Mouse (Mus musculus): ENCODE data around the gene Calcr.

DNA sequence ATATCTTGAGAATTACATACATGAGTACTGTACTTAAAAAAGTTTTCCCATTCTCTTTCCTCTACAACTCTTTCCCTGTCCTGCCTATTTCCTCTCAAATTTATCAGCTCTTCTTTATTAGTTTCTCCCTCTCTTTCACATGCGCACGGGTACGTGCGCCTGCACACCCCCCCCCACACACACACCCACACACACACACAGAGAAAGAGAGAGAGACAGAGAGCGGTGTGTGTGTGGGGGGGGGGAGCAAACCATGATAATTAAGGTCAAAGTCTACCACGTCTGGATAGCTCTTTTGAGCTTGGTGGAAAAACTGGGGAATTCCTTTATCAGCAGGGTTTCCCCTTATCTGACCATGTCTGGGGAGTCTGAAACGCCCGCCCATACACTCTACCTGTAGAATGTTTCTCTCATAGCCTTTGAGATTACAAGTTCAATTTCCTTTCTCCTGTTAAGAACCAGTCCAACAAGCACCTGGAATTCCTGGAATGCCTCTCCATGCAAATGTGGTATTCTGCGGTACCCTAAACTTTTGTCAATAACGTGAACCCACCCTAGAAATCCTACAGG lies 100.3 kb downstream of the Calcr start:
- TF ChIP-seq POLR2A (IDR thresholded peaks at IDR 0.05; ENCODE audit: borderline replicate concordance, extremely low read depth, insufficient read depth, insufficient read length, poor library complexity, severe bottlenecking), result no peak
- TF ChIP-seq CTCF (IDR thresholded peaks at IDR 0.05; ENCODE audit: borderline replicate concordance, extremely low read depth, insufficient read depth, insufficient read length), result no peak
